Mouse (Mus musculus): ENCODE measurements around the gene Shc1. TPM values are rescaled to one million over a fixed set of nuclear protein-coding genes. Genes with fewer than 3 reads are reported as not detected.

Gene Shc1
- polyA plus RNA-seq (2015; fragmentation: Nextera tagmentation; extraction: Ambion mirVana), result 108 and 111 TPM in 2 replicates

DNA sequence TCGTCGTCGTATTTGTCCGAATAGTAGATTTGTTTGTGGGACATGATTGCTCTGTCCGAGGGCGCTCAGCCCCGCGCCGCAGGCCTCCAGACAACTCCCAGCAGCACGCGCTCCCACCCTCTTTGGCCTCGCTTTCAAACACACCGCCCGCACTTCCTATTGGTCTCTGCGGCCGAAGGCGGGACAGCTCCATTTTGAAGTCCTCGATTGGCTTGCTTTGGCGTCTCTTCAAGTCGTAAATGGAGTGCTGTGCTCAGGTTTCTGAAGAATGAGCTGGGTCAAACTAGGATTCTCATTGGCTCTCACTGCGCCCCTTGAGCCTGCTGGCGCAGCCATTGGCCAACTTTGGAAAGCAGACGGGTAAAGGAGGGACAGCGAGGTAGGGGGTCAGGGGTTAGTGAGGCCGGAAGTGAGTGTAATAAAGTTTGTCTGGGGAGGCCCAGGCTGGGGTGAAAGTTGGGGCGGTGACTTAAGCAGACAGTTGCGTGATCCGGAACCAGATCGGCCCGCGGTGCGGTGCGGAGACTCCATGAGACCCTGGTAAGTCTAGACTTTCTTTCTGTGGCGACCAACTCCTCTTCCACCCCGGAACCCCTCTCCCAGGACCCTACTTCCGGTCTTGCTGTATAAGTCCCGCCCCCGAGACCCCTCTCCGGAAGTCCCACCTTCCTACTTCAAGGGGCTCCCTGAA lies at the start of gene Shc1, which contains the start of gene Cks1b:
Shc1 (plus strand) TSS at position 274 of the 691 bp plus-strand sequence.
Cks1b (minus strand) TSS at position 214 of the 691 bp plus-strand sequence.
- peak within 1 kb of the TSS; percentile 67 for H3K4me3 ChIP-seq
- WGBS, result 1% methylated on average over 39 of the region's 39 CpGs
- H3K27me3 ChIP-seq, result no peaks in the 10 kb centered on the region
- peak within 1 kb of the TSS; percentile 100 for H3K27ac ChIP-seq
- H3K4me2 ChIP-seq, result peak within 1 kb of the TSS; percentile 81
- H3K9ac ChIP-seq, result peak within 1 kb of the TSS; percentile 64
- H3K36me3 ChIP-seq, result peaks cover 30% of the 10 kb centered on the region
- H3K4me1 ChIP-seq, result peaks cover 43% of the 10 kb centered on the region
- H3K9me3 ChIP-seq, result no peaks in the 10 kb centered on the region
- ATAC-seq (ENCODE audit: borderline replicate concordance, extremely low read depth, low FRiP score, low TSS enrichment), result peak; percentile 90

DNA sequence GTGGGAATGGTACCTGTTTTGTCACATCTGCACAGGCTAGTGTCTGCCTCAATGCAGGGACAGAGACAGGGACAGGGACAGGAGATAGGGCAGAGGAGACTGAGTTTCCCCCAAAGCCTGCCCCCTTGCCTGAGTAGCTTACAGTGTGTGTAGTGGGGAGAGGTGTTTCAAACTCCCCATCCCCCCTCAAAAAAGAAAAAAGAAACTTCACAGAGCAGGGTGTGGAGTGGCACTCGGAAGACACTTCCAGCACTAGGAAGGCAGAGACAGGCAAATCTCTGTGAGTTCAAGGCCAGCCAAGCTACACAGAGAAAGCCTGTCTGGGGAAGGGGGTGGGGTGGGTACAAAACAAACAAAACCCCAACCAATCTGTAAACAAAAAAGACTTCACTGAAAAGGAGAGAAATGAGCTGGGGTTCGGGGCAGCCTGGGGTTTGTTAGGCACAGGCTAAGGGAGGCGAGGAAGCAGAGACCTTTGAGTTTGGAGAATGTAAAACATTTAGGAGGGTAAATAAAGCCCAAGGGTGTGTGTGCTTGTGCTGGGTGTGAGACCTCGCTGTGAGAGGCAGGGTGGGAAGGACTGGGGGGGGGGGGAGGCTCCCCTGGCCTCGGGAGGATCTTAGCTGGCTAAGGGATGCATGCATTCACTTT lies 44.5 kb upstream of the Shc1 start:
- Histone ChIP-seq H3K4me3 (no peak overlapping the region), H3K4me2 (no peak overlapping the region), H3K9ac (no peak overlapping the region), H3K27me3 (no peaks in the 10 kb centered on the region), H3K9me3 (no peaks in the 10 kb centered on the region), H3K27ac (no peak overlapping the region; the same call in 1 of the 2 replicates), H3K36me3 (no peaks in the 10 kb centered on the region), H3K4me1 (peaks cover 21% of the 10 kb centered on the region)
- whole genome bisulfite sequencing, result 28% methylated on average over 5 of the region's 5 CpGs
- no peak for ATAC-seq (ENCODE audit: borderline replicate concordance, extremely low read depth, low FRiP score, low TSS enrichment)

- H3K4me2 ChIP-seq, result peak overlapping the region; percentile 85
- WGBS, result 63% methylated on average over 4 of the region's 4 CpGs
- peak overlapping the region; percentile 59; the same call in 1 of the 2 replicates for H3K9ac ChIP-seq
- peaks cover 18% of the 10 kb centered on the region for H3K36me3 ChIP-seq
- H3K27ac ChIP-seq, result peak overlapping the region; percentile 53
- H3K9me3 ChIP-seq, result no peaks in the 10 kb centered on the region
- H3K4me1 ChIP-seq, result peaks cover 29% of the 10 kb centered on the region
- H3K4me3 ChIP-seq, result no peak overlapping the region
- ATAC-seq (ENCODE audit: borderline replicate concordance, extremely low read depth, low FRiP score, low TSS enrichment), result no peak
- no peaks in the 10 kb centered on the region for H3K27me3 ChIP-seq
Measured at GRCm38 (mm10) chr3:89377831-89378230, 40.4 kb upstream of the Shc1 start.

- H3K27ac ChIP-seq, result peak overlapping the region; percentile 53
- peaks cover 18% of the 10 kb centered on the region for H3K36me3 ChIP-seq
Measured at GRCm38 (mm10) chr3:89378394-89379067, 39.7 kb upstream of the Shc1 start.

DNA sequence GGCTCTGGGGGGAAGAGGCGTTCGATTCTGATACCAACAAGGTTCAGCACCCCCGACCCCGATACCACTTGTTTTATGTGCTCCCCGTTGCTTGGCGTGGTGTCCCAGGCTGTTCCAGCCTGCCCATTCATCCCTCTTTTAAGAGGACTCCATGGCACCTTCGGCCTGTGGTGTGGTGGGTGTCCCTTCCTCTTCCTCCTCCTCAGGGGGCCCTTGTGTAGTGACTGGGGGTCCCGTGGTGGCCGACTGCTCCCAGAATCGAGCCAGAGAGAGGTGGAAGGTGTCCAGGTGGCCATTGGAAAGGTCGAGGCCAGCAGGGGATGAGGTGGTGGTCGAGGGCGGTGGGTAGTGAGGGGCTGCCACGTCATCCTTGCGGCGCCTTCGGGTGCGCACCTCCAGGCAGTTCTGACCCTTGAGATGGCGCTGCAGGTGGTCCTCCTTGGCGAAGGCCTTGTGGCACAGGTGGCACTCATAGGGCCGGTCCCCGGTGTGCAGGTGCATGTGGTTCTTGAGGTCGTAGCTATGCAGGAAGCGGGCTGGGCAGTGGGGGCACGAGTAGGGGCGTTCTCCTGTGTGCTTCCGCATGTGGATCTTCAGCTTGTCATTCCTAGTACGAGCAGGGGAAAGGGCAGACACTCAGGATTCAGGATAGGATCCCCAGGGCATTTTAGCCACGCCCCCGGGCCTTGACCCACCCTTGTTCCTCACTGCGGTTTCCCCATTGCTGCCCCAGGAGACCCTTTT lies 38.7 kb upstream of the Shc1 start:
- H3K9ac ChIP-seq, result no peak overlapping the region
- no peaks in the 10 kb centered on the region for H3K9me3 ChIP-seq
- peak overlapping the region; percentile 85 for H3K4me2 ChIP-seq
- no peak for ATAC-seq (ENCODE audit: borderline replicate concordance, extremely low read depth, low FRiP score, low TSS enrichment)
- 86% methylated on average over 31 of the region's 31 CpGs for WGBS
- H3K36me3 ChIP-seq, result peaks cover 18% of the 10 kb centered on the region
- H3K27ac ChIP-seq, result no peak overlapping the region
- no peaks in the 10 kb centered on the region for H3K27me3 ChIP-seq
- H3K4me3 ChIP-seq, result no peak overlapping the region; the same call in 1 of the 2 replicates
- H3K4me1 ChIP-seq, result peaks cover 35% of the 10 kb centered on the region

More at GRCm38 (mm10) chr3:89378394-89379067, 39.7 kb upstream of the Shc1 start:
- no peaks in the 10 kb centered on the region for H3K27me3 ChIP-seq
- WGBS, result under 1% methylated on average over 28 of the region's 29 CpGs
- H3K9me3 ChIP-seq, result no peaks in the 10 kb centered on the region
- ATAC-seq (ENCODE audit: borderline replicate concordance, extremely low read depth, low FRiP score, low TSS enrichment), result peak; percentile 91
- H3K4me1 ChIP-seq, result peaks cover 31% of the 10 kb centered on the region
- H3K4me2 ChIP-seq, result peak overlapping the region; percentile 85
- H3K9ac ChIP-seq, result peak overlapping the region; percentile 59
- peak overlapping the region; percentile 57 for H3K4me3 ChIP-seq

- Histone ChIP-seq H3K4me3 (no peak overlapping the region), H3K27me3 (no peaks in the 10 kb centered on the region), H3K9me3 (no peaks in the 10 kb centered on the region), H3K4me2 (no peak overlapping the region), H3K36me3 (peaks cover 18% of the 10 kb centered on the region), H3K9ac (no peak overlapping the region), H3K27ac (no peak overlapping the region), H3K4me1 (peaks cover 42% of the 10 kb centered on the region)
- ATAC-seq (ENCODE audit: borderline replicate concordance, extremely low read depth, low FRiP score, low TSS enrichment), result no peak
- WGBS, result 91% methylated on average over 14 of the region's 14 CpGs
Measured at GRCm38 (mm10) chr3:89380291-89380690, 38.0 kb upstream of the Shc1 start.

DNA sequence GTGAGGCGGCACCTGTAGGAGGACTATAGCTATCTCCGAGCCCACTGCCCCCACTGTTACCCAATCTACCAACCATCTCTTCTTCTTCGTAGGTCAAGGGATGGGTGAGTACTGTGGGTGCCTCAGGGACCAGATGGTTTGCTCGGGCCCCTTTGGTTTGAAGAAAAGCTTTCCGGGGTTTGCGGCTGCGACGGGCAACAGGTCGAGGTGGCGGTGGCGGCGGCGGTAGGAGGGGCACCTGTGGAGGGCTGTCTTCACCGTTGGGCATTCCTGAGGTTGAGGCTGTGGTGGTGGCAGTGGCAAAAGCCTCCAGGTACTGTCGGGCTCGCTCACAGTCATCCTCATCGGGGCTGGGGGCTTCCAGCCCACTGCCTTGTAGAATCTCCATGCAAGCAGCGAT lies 37.5 kb upstream of the Shc1 start:
- Histone ChIP-seq H3K27ac (no peak overlapping the region), H3K9me3 (no peaks in the 10 kb centered on the region), H3K9ac (no peak overlapping the region), H3K36me3 (peaks cover 18% of the 10 kb centered on the region), H3K27me3 (no peaks in the 10 kb centered on the region), H3K4me3 (no peak overlapping the region), H3K4me2 (no peak overlapping the region), H3K4me1 (peaks cover 46% of the 10 kb centered on the region)
- WGBS, result 91% methylated on average over 18 of the region's 18 CpGs
- no peak for ATAC-seq (ENCODE audit: borderline replicate concordance, extremely low read depth, low FRiP score, low TSS enrichment)

- WGBS, result 71% methylated on average over 11 of the region's 11 CpGs
- Histone ChIP-seq H3K4me1 (peaks cover 47% of the 10 kb centered on the region), H3K36me3 (peaks cover 18% of the 10 kb centered on the region), H3K9ac (no peak overlapping the region), H3K27ac (no peak overlapping the region), H3K4me3 (no peak overlapping the region), H3K4me2 (no peak overlapping the region), H3K9me3 (no peaks in the 10 kb centered on the region), H3K27me3 (no peaks in the 10 kb centered on the region)
- ATAC-seq (ENCODE audit: borderline replicate concordance, extremely low read depth, low FRiP score, low TSS enrichment), result no peak
Measured at GRCm38 (mm10) chr3:89381233-89381632, 37.0 kb upstream of the Shc1 start.

- Histone ChIP-seq H3K36me3 (peaks cover 18% of the 10 kb centered on the region), H3K27ac (no peak overlapping the region), H3K9me3 (no peaks in the 10 kb centered on the region), H3K4me2 (no peak overlapping the region), H3K4me1 (peaks cover 56% of the 10 kb centered on the region), H3K9ac (no peak overlapping the region), H3K27me3 (no peaks in the 10 kb centered on the region), H3K4me3 (no peak overlapping the region)
- 86% methylated on average over 9 of the region's 9 CpGs for WGBS
- ATAC-seq (ENCODE audit: borderline replicate concordance, extremely low read depth, low FRiP score, low TSS enrichment), result no peak
Measured at GRCm38 (mm10) chr3:89382033-89382882, 36.0 kb upstream of the Shc1 start.

DNA sequence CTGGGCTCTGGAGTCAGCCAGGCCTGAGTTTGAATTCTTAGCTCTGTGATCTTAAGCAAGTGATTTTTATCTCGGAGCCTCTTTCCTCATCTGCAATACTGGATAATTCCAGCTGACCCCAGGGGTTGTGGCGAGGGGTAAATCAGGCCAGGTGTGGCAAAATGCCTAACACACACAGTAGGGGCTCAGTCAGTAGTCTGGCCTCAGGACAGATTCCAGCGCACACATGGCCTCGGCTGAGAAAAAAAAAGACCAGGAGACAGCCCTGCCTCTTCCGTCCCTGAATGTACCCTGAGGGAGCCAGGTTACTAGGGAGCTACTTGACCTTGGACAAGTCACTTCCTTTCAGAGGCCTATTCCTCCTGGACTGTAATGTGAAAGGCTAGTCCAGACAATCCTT lies 35.3 kb upstream of the Shc1 start:
- H3K4me1 ChIP-seq, result peaks cover 56% of the 10 kb centered on the region
- WGBS, result 79% methylated on average over 5 of the region's 5 CpGs
- H3K4me3 ChIP-seq, result no peak overlapping the region
- no peak overlapping the region for H3K4me2 ChIP-seq
- H3K9ac ChIP-seq, result no peak overlapping the region
- no peak for ATAC-seq (ENCODE audit: borderline replicate concordance, extremely low read depth, low FRiP score, low TSS enrichment)
- H3K36me3 ChIP-seq, result peaks cover 18% of the 10 kb centered on the region
- H3K9me3 ChIP-seq, result no peaks in the 10 kb centered on the region
- H3K27ac ChIP-seq, result peak overlapping the region; percentile 24; the same call in 1 of the 2 replicates
- no peaks in the 10 kb centered on the region for H3K27me3 ChIP-seq
